Mouse (Mus musculus) olfactory bulb, adult 2 months (tissue): Measurements from ENCODE around the gene Faxc. TPM values are rescaled to one million over a fixed set of nuclear protein-coding genes. Genes with fewer than 3 reads are reported as not detected.

Experiments used
- H3K27ac ChIP-seq: fragments of 200-500 bp; 2 replicates; pipeline ENCODE4 v1.5.1; 2012; ENCODE audit warnings: low read depth, low read length; ENCODE audit not compliant: insufficient read depth
- H3K4me1 ChIP-seq: fragments of 200-500 bp; 2 replicates; pipeline ENCODE4 v1.6.1; 2012; ENCODE audit warnings: low read length; ENCODE audit not compliant: control insufficient read depth, insufficient read depth
- H3K4me3 ChIP-seq: fragments of 200-500 bp; 2 replicates; pipeline ENCODE4 v1.5.1; 2012; ENCODE audit warnings: mild to moderate bottlenecking, low read depth, low read length, moderate library complexity; ENCODE audit not compliant: insufficient read depth
- CTCF ChIP-seq: fragments of 200-500 bp; IDR thresholded peaks from 2 replicates; pipeline ENCODE4 v1.5.1; 2012; ENCODE audit warnings: low read depth, mild to moderate bottlenecking, low read length, moderate library complexity; ENCODE audit not compliant: insufficient read depth
- POLR2A ChIP-seq: fragments of 200-500 bp; IDR thresholded peaks from 2 replicates; pipeline ENCODE4 v1.6.1; 2012; ENCODE audit warnings: mild to moderate bottlenecking, low read depth, low read length, moderate library complexity; ENCODE audit not compliant: insufficient read depth
- WGBS: fragments of 180-500 bp; shearing (Covaris S2); methylation state at CpG from one replicate; pipeline ENCODE4 v1.1.7; 2018; 5-methylcytosine and 5-hydroxymethylcytosine counted together
- polyA plus RNA-seq: library from polyadenylated mRNA; stranded (reverse); fragments of >200 nt; gene quantifications from 2 replicates; pipeline ENCODE4 v1.2.4, GENCODE M21; 2012; ENCODE audit warnings: low replicate concordance; ENCODE audit not compliant: missing spikeins, insufficient read depth, insufficient read length

The Faxc gene
- polyA plus RNA-seq, 1 experiment = not detected

DNA sequence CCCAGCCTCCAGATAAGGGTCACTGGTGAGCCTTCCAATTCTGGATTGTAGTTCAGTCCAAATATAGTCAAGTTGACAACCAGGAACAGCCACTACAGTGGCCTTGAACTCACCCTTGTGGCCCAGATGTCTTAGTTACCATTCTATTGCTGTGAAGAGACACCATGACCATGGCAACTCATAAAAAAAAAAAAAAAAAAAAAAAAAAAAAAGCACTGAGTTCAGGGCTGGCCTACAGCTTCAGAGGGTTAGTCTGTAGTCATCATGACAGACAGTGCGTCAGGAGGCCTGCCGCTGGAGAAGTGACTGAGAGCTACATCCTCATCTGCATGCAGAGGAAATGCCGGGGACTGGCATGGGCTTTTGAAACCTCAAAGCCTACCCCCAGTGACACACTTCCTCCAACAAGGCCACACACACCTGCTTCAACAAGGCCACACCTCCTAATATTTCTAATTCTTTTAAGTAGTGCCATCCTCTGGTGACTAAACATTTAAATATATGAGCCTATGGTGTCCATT is 58.5 kb downstream of the Faxc start:
- H3K4me1 ChIP-seq = no peaks in the 10 kb centered on the region
- TF ChIP-seq CTCF (no peak), POLR2A (no peak)
- H3K27ac ChIP-seq = no peak overlapping the region
- 84% methylated on average over 3 of the region's 3 CpGs for WGBS
- no peak overlapping the region for H3K4me3 ChIP-seq

DNA sequence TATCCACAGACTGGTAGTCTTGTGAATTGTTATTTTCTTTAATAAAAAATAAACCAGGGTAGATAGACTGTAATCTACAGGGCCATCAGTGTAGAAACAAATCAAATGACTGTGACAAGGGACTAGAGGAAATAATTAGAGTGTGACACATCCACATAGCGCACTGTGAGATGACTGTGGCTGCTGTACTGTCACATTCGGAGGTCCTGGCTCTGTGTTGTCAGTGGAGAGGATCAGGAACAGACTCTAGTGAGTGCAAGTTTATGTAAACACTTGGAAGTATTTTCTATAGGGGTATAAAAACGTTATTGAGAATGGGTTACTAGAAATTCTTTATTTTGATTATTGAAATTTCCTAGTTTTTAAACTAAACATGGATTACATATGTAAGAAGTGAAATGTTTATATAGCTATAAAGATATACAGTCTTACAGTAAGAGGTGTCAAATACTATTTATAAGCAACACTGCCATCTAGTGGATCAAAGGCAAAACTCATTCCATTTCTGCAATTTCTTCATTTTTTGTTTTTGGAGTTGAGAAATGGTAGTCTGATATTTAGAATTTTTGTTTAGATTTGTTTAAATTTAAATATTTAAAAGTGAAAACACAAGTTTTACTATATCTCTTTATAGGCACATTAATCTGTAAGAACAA is 59.6 kb downstream of the Faxc start:
- Histone ChIP-seq H3K27ac (no peak overlapping the region), H3K4me1 (no peaks in the 10 kb centered on the region), H3K4me3 (no peak overlapping the region)
- TF ChIP-seq CTCF (no peak), POLR2A (no peak)
- WGBS = 30% methylated on average over 3 of the region's 3 CpGs

DNA sequence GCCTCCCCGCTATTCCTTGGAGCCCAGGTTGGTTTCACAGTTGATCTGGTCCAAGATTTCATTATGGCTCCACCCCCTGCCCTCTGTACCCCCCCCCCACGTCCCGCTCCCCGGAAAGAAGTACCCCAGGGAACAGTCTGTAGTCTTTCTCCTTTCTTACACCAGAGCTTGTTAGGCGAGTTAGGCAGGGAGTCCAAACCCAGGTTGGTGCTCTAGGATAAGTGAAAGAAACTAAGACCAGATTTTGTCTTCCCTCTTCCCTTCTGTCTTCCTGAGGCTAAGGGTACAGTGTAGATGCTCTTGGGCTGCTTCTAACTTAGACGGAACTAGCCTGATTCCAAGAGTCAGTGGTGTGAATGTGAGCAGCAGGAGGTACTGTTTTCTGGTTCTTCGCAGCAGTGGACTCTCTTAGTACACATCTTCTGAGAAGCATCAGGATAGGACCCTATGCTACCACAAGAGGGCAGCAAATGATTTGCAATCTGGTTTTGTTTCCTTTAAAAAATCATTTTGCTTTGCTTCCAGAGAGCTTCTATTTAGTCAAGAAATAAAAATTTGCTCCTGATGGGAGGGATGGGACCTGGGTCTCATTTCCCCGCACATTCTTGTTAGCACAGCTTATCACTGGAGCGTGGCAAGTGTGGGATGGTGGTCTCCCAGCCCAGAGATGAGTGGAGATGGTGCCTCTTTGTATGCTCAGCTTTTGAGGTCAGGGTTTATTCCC is 86.7 kb downstream of the Faxc start:
- peaks cover 2% of the 10 kb centered on the region; the same call in 1 of the 2 replicates for H3K4me1 ChIP-seq
- H3K4me3 ChIP-seq = no peak overlapping the region
- no peak for TF ChIP-seq POLR2A
- 9% methylated on average over 9 of the region's 9 CpGs for WGBS
- no peak overlapping the region for H3K27ac ChIP-seq

DNA sequence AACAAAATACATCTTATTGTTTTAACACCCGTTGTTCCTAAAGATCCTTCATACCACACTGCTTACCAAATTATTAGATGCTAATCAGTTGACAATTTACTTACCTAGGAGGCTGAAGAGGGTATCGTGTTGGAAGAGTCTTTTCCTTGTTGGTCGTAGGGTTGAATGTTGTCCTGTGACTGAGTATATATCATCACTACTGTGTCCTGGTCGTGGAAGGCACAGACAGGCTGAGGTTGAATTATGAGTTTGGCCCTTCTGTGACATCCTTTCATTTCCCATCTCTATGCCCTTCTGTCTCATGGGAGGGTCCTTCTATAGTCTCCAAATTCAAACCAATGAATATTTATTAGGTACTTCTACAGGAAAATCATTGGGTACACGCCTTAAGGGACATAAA is 87.3 kb downstream of the Faxc start:
- WGBS = 54% methylated on average over 5 of the region's 5 CpGs

DNA sequence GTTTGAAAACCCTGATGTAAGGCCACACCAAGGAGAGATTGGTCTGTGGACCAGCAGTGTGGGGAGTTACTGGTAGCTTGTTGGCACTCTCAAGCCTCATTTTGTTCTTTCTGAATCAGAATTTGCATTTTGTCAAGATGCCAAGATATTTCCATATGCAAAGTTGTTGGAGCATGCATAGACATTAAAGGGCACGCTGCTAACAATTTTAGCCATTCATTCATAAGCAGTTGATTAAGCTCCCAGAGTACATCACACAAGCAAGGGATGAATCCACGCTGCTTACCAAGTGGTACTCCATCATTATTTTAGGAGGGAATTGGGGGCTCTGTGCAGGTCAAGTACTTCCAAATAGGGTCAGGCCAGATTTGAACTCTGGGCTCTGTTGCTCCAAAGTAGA is 98.8 kb downstream of the Faxc start:
- Histone ChIP-seq H3K4me1 (no peaks in the 10 kb centered on the region), H3K27ac (no peak overlapping the region), H3K4me3 (no peak overlapping the region)
- WGBS = 45% methylated on average over 2 of the region's 2 CpGs
- TF ChIP-seq CTCF (no peak), POLR2A (no peak)

More for the DNA sequence above, 87.3 kb downstream of the Faxc start:
- TF ChIP-seq CTCF (no peak), POLR2A (no peak)
- H3K4me3 ChIP-seq = no peak overlapping the region
- peaks cover 2% of the 10 kb centered on the region; the same call in 1 of the 2 replicates for H3K4me1 ChIP-seq
- H3K27ac ChIP-seq = no peak overlapping the region

Other genes starting within 250 kb of the Faxc start
- not detected in 2 replicates for gene Prdm13, start 245.4 kb upstream of the Faxc start, polyA plus RNA-seq
- gene Ccnc, start 203.6 kb upstream of the Faxc start, polyA plus RNA-seq = not detected in 2 replicates
- gene Usp45, start 164.2 kb upstream of the Faxc start, polyA plus RNA-seq = not detected in 2 replicates
- not detected in 2 replicates for gene Tstd3, start 164.1 kb upstream of the Faxc start, polyA plus RNA-seq
- 158 and 248 TPM in 2 replicates for gene Pnisr, start 83.7 kb upstream of the Faxc start, polyA plus RNA-seq
- gene Coq3, start 51.7 kb upstream of the Faxc start, polyA plus RNA-seq = not detected in 2 replicates